Mouse (Mus musculus): ENCODE measurements around the gene Thbs3.

- no peak for TF ChIP-seq CTCF (IDR thresholded peaks at IDR 0.05)
- TF ChIP-seq EP300 (IDR thresholded peaks at IDR 0.05) = no peak
Measured at GRCm38 (mm10) chr3:89245688-89246171, 30.8 kb downstream of the Thbs3 start, which contains the start of gene Krtcap2.
